Mouse (Mus musculus): ENCODE measurements around the gene Hsf2bp.

GRCm38 (mm10) chr17:32057843-32058242 lies 21.7 kb upstream of the Hsf2bp start:
- TF ChIP-seq CTCF (IDR thresholded peaks at IDR 0.05; ENCODE audit: low read depth) (no peak), EP300 (IDR thresholded peaks at IDR 0.05; ENCODE audit: low read depth) (no peak)

Measured in liver, embryonic 14.5 days (tissue).